Mouse (Mus musculus) left cerebral cortex, adult 9 months (tissue): ENCODE results near the gene Foxp1.

ENCODE experiments used
- DNase-seq, 2 experiments: peaks; one replicate each; pipeline ENCODE4 v3.0.0; 2022; ENCODE audit warnings: low spot score in 2 of 2

Foxp1 gene

DNA sequence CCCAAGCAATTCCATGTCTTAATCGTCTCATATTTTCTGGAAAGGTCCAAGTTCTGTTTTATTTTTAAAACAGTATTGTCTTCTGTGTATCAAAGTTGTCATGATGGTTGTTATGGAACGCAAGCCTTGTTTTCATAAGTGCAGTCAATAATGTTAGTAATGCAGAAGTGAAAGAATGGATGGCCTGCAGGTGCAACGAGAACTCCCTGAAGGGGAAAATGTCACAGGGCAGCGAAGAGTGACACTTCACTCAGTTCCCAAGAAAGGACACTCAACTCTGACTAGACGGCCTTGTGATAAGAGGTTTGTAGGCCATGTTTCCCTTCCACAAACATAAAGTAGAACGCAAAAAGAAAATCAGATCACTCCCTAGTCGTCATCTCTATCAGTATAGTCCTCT is 469.4 kb downstream of the Foxp1 start:
- no peak for DNase-seq

GRCm38 (mm10) chr6:99051724-99052123 is 470.8 kb downstream of the Foxp1 start:
- no peak for DNase-seq

DNA sequence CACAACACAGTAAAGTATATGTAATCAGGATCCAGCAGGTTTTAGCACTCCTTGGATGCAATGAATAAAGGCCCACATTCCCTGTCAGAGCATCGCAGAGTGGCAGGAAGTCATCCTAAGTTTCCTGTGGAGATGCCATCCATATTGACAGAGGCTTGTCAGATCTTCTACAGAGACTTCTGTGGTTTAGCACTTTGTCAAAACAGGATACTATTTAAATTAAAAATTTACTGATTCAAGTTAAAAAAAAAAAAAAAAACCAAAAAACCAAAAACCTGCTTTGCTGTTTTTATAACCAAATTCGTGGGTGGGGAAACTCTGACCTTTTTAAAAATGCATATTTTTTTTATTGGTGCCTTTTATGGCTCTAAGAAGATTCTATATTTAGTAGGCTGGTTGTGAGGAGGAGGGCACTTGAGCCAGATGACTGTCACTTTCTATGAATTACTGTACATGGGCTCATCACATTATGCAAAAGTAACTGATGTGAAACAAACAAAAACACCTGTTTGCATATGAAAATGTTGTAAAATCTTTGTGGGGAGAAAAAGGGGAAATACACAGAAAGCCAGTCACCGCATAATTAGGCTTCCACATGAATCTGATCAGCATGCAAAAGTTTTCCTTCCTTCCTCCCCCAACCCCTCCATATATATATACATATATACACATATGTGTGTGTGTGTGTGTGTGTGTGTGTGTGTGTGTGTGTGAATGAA is 472.1 kb downstream of the Foxp1 start:
- DNase-seq = no peak

DNA sequence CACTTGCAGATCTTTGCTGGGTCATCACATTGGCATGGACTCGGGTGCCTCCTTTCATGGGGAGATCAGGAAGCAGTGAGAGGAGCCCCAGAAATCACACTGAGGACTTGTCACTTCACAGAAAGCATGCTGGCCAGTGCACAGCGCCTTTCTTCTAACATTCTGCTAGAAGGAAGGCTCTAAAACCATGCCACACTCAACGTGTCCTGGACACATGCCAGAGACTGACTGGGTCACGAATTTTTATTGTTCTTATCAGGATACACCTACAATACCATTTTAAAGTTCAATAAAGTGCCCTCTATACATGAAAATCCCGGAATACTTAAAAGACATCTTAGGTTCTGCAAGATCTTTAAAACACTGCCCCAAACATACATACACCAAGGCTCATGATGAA is 475.2 kb downstream of the Foxp1 start:
- DNase-seq = no peak

- DNase-seq = no peak
These were observed 476.4 kb downstream of the Foxp1 start for GRCm38 (mm10) chr6:99045845-99046788.

DNA sequence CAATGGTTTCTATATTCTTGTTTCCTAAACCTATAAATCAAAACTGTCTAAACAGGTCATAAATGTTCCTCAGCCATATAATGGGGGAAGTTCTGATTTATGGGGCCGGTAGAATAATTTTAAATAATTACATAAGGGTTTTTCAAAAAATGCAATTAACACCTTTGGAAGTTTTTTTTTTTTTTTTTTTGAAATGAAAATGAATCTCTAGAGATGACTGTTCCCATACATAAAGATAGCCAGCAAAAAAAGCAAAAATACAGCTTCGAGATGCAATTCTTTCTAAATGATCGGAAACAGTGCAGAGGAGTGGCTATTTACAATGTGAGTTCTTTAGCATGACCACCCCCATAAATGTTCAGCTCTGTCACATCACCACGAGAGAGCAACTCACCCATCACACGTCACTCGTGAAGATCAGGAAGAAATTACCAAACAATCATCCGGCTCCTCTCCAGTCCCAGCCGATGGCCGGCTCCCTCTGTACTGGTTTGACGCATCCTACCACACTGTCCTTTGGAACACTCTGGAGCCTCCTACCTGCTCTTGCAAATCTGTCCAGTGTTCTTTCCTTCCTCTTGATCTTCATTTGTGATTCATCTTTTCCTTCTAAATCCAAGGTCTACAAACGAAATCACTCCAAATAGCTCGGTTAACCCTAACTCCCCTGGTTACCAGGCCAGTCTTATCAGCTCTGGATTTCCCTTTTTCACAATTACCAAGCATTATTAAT is 478.4 kb downstream of the Foxp1 start:
- peak in 1 of 2 experiments; percentile 21 for DNase-seq

DNA sequence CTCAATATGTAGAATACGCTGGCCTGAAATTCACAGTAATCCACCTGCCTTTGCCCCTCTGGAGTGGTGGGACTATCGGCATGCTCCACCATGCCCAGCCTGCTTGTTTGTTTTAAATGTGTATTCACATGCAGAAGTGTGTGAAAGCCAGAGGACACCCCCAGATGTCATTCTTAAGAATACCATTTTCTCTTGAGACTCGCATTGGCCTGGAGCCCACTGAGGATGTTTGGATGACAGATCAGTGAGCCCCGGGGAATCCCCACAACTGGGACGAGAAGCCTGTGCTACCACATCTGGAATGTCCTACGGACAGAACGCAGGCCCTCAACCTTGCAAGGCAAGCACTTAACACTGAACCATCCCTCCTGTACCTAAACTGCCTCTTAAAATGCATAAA is 479.3 kb downstream of the Foxp1 start:
- no peak for DNase-seq

- no peak for DNase-seq
These were observed 480.2 kb downstream of the Foxp1 start for GRCm38 (mm10) chr6:99042175-99042954.

- DNase-seq = no peak
These were observed 483.5 kb downstream of the Foxp1 start for GRCm38 (mm10) chr6:99038977-99039376.

GRCm38 (mm10) chr6:99035459-99036375 is 486.8 kb downstream of the Foxp1 start:
- no peak for DNase-seq

- no peak for DNase-seq
These were observed 489.5 kb downstream of the Foxp1 start for GRCm38 (mm10) chr6:99033062-99033461.

- DNase-seq = no peak
These were observed 491.1 kb downstream of the Foxp1 start for GRCm38 (mm10) chr6:99031321-99031903.

DNA sequence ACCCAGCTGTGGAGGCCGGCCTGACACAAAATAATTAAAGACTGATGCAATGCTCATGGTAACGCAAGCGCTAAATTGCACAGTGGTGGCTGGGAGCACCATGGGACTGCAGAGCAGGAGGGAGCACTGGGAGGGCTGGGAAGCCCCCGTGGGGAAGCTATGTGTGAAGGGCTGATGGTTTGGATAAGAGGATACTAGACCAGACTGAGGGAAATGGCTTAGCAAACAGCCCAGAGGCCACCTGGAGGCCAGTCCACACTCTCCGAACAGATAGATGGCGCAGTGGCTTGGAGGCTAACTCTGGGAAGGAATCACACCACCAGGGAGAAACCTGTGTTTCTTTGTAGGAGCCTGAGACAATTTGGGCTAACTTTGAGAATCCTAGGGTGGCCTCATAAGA is 492.3 kb downstream of the Foxp1 start:
- DNase-seq = no peak

GRCm38 (mm10) chr6:99029438-99029837 is 493.1 kb downstream of the Foxp1 start:
- DNase-seq = no peak

- DNase-seq = no peak
These were observed 493.6 kb downstream of the Foxp1 start for GRCm38 (mm10) chr6:99028989-99029305.

GRCm38 (mm10) chr6:99028161-99028988 is 494.1 kb downstream of the Foxp1 start:
- peak in 1 of 2 experiments; percentile 39 for DNase-seq

- DNase-seq = no peak
These were observed 494.9 kb downstream of the Foxp1 start for GRCm38 (mm10) chr6:99027542-99028160.

- DNase-seq = no peak
These were observed 495.6 kb downstream of the Foxp1 start for GRCm38 (mm10) chr6:99026635-99027541.
